Mouse (Mus musculus) stomach, embryonic 15.5 days (tissue): ENCODE measurements around the gene Pax5. TPM values are rescaled to one million over a fixed set of nuclear protein-coding genes. Genes with fewer than 3 reads are reported as not detected.

Experiments
- ATAC-seq: fragments of 200-750 bp; cut with Nextera tagmentation; 2 replicates; pipeline ENCODE4 v1.8.0; 2017; ENCODE audit warnings: low read depth, moderate number of reproducible peaks, moderate TSS enrichment; ENCODE audit not compliant: insufficient read depth, low FRiP score
- H3K27ac ChIP-seq: fragments of 300-500 bp; sonication (generic); 2 replicates; pipeline ENCODE4 v1.5.1; 2015; ENCODE audit warnings: mild to moderate bottlenecking, inconsistent platforms
- H3K27me3 ChIP-seq: fragments of 300-500 bp; sonication (generic); replicated peaks from 2 replicates; pipeline ENCODE4 v1.6.1; 2015; ENCODE audit warnings: inconsistent platforms
- H3K36me3 ChIP-seq: fragments of 300-500 bp; sonication (generic); 2 replicates; pipeline ENCODE4 v1.6.1; 2015; ENCODE audit warnings: inconsistent platforms
- H3K4me1 ChIP-seq: fragments of 300-500 bp; sonication (generic); 2 replicates; pipeline ENCODE4 v1.6.1; 2015; ENCODE audit warnings: inconsistent platforms
- H3K4me2 ChIP-seq: fragments of 300-500 bp; sonication (generic); 2 replicates; pipeline ENCODE4 v1.6.1; 2015; ENCODE audit warnings: mild to moderate bottlenecking, inconsistent platforms
- H3K4me3 ChIP-seq: fragments of 300-500 bp; sonication (generic); replicated peaks from 2 replicates; pipeline ENCODE4 v1.5.1; 2015; ENCODE audit warnings: inconsistent platforms
- H3K9ac ChIP-seq: fragments of 300-500 bp; sonication (generic); 2 replicates; pipeline ENCODE4 v1.6.1; 2015; ENCODE audit warnings: inconsistent platforms
- H3K9me3 ChIP-seq: fragments of 300-500 bp; sonication (generic); 2 replicates; pipeline ENCODE4 v1.6.1; 2016; ENCODE audit warnings: inconsistent platforms
- WGBS: fragments of 180-500 bp; shearing (Covaris S2); methylation state at CpG from one replicate; pipeline ENCODE4 v1.1.7; 2015; 5-methylcytosine and 5-hydroxymethylcytosine counted together
- polyA plus RNA-seq: library from polyadenylated mRNA; unstranded; fragments of >200 nt; fragmentation: Nextera tagmentation; extraction: Ambion mirVana; gene quantifications from 2 replicates; pipeline ENCODE4 v1.2.1, GENCODE M21; 2015

Gene Pax5
- polyA plus RNA-seq, 1 experiment from 2014 or later = 0.05 TPM

DNA sequence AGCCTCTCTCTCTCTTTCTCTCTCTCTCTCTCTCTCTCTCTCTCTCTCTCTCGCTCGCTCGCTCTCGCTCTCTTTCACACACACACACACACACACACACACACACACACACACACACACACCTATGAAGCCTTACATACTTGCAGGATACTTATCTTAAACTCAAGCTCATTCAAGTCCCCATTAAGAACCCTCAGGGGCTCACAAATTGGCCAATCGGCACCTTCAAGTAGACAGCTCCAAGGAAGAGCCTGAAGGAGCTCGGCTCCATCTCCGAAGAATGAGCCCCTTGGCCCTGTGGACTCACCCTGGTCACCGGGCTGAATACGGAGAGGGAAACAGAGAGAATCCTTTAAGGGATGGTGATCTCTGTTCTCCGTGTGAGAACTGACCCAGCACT lies 141.1 kb downstream of the Pax5 start:
- H3K4me2 ChIP-seq = no peak overlapping the region
- H3K9ac ChIP-seq = no peak overlapping the region
- ATAC-seq = no peak
- no peak overlapping the region for H3K4me3 ChIP-seq
- no peak overlapping the region for H3K27ac ChIP-seq
- H3K27me3 ChIP-seq = peaks cover 10% of the 10 kb centered on the region; the same call in 1 of the 2 replicates
- WGBS = 87% methylated on average over 10 of the region's 10 CpGs
- H3K9me3 ChIP-seq = no peaks in the 10 kb centered on the region
- no peaks in the 10 kb centered on the region for H3K36me3 ChIP-seq
- no peaks in the 10 kb centered on the region for H3K4me1 ChIP-seq

- H3K36me3 ChIP-seq = no peaks in the 10 kb centered on the region
- no peaks in the 10 kb centered on the region for H3K9me3 ChIP-seq
- H3K4me2 ChIP-seq = no peak overlapping the region
- H3K4me1 ChIP-seq = no peaks in the 10 kb centered on the region
- H3K4me3 ChIP-seq = no peak overlapping the region
- H3K27me3 ChIP-seq = peaks cover 10% of the 10 kb centered on the region; the same call in 1 of the 2 replicates
- ATAC-seq = no peak
- H3K27ac ChIP-seq = no peak overlapping the region
- H3K9ac ChIP-seq = no peak overlapping the region
- 69% methylated on average over 10 of the region's 10 CpGs for WGBS
Observed at GRCm38 (mm10) chr4:44568666-44569065, 141.6 kb downstream of the Pax5 start.

DNA sequence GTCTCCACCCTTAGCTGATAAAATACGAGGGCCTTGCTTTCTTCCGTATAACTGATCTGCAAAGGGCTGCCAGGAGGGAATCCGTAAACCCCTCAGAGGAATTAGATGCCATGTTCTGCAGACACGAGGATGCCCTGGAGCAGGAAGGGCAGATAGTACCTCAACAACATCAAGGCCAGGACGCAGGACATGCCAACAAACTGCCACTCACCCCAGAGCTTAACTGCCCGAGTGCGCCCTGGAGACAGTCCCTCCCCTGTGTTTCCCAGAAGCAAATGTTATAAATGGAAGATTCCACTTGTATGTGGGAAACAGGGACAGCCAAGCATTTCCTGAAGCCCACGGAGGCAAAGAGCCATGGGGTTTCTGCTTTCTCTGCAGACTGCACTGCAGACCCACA lies 143.9 kb downstream of the Pax5 start:
- no peak overlapping the region for H3K9ac ChIP-seq
- 67% methylated on average over 8 of the region's 8 CpGs for WGBS
- H3K36me3 ChIP-seq = no peaks in the 10 kb centered on the region
- no peaks in the 10 kb centered on the region for H3K9me3 ChIP-seq
- H3K4me1 ChIP-seq = no peaks in the 10 kb centered on the region
- no peak overlapping the region for H3K4me2 ChIP-seq
- H3K27ac ChIP-seq = no peak overlapping the region
- no peak overlapping the region for H3K4me3 ChIP-seq
- peaks cover 10% of the 10 kb centered on the region; the same call in 1 of the 2 replicates for H3K27me3 ChIP-seq
- no peak for ATAC-seq

DNA sequence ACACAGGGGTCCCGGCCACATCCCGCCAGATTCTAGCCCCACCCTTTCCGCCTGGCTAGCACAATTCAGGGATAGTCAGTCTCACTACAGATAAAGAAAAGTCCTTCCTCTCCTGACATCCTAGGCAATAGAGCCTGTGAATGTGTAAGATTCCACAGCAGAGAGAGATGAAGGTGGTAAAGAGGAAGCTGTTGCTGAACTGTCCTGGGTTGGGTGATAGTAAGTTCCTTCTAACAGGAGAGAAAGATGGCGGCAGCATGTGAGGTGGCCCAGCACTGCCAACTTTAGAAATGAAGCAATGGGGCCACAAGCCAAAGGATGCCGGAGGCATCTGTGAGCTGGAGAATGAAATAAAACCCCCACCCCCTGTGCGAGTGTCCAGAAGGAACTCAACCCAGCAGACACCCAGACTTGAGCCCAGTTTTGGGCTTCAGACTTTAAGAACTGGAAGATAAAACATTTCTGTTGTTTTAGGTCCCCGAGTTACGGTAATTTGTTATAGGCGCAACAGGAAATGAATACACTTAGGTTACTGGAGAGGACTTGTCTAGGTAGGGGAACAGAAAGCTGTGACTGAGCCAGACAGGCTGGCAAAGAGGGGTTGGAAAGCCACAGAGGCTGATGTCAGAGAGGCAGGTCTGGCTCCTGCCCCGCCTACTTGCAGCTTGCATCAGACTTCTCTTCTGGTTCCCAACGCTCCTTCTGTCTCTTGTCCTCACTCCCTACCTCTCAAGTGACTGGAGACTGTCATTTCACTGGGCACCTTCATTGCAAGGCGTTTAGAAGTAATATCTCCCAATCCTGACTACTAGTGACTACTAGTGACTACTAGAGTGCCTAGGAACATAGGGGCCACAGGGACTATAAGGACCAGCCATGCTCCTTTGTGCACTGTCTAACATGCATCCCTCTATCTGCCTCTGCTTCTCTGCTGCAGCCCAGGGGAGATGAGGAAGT lies 144.9 kb downstream of the Pax5 start:
- no peak overlapping the region for H3K9ac ChIP-seq
- H3K4me2 ChIP-seq = no peak overlapping the region
- ATAC-seq = no peak
- H3K9me3 ChIP-seq = no peaks in the 10 kb centered on the region
- H3K4me1 ChIP-seq = no peaks in the 10 kb centered on the region
- H3K27me3 ChIP-seq = peaks cover 10% of the 10 kb centered on the region; the same call in 1 of the 2 replicates
- H3K36me3 ChIP-seq = no peaks in the 10 kb centered on the region
- 72% methylated on average over 12 of the region's 12 CpGs for WGBS
- no peak overlapping the region for H3K27ac ChIP-seq
- H3K4me3 ChIP-seq = no peak overlapping the region

- ATAC-seq = no peak
- 6% methylated on average over 10 of the region's 10 CpGs for WGBS
- H3K9me3 ChIP-seq = no peaks in the 10 kb centered on the region
Observed at GRCm38 (mm10) chr4:44564602-44565001, 145.7 kb downstream of the Pax5 start.

DNA sequence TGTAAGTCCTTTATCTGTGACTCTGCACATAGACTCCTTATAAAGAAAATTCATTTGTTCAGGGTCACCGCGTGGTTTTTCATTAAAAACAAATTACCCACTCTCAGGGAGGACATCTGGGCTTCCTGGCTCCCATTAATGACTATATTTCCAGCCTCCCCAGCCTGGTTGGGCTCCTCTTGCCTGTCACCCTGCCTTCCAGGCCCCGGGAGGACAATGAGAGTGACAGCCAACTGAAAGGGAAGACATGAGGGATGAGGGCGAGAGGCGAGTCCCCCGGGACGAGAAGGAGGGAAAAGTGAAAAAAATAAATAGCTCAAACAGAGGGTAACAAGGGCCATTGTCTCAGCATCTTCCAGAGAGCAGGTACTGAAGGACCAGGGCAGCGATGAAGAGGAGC lies 149.3 kb downstream of the Pax5 start:
- ATAC-seq = no peak
- Histone ChIP-seq H3K9me3 (no peaks in the 10 kb centered on the region), H3K9ac (no peak overlapping the region), H3K27me3 (peaks cover 10% of the 10 kb centered on the region), H3K36me3 (no peaks in the 10 kb centered on the region), H3K4me1 (peaks cover 5% of the 10 kb centered on the region; the same call in 1 of the 2 replicates), H3K4me2 (no peak overlapping the region), H3K4me3 (no peak overlapping the region), H3K27ac (no peak overlapping the region)
- WGBS = 68% methylated on average over 8 of the region's 8 CpGs

More at GRCm38 (mm10) chr4:44564602-44565001, 145.7 kb downstream of the Pax5 start:
- Histone ChIP-seq H3K4me1 (no peaks in the 10 kb centered on the region), H3K4me2 (no peak overlapping the region), H3K36me3 (no peaks in the 10 kb centered on the region), H3K27ac (no peak overlapping the region), H3K27me3 (peaks cover 10% of the 10 kb centered on the region; the same call in 1 of the 2 replicates), H3K4me3 (no peak overlapping the region), H3K9ac (no peak overlapping the region)

- Histone ChIP-seq H3K4me1 (peaks cover 5% of the 10 kb centered on the region; the same call in 1 of the 2 replicates), H3K36me3 (no peaks in the 10 kb centered on the region), H3K4me2 (peak overlapping the region; percentile 74; the same call in 1 of the 2 replicates), H3K9me3 (no peaks in the 10 kb centered on the region), H3K4me3 (no peak overlapping the region; the same call in 1 of the 2 replicates), H3K9ac (no peak overlapping the region), H3K27me3 (no peaks in the 10 kb centered on the region; the same call in 1 of the 2 replicates), H3K27ac (no peak overlapping the region)
- ATAC-seq = no peak
- WGBS = 13% methylated on average over 7 of the region's 7 CpGs
Observed at GRCm38 (mm10) chr4:44558564-44558955, 151.7 kb downstream of the Pax5 start.

DNA sequence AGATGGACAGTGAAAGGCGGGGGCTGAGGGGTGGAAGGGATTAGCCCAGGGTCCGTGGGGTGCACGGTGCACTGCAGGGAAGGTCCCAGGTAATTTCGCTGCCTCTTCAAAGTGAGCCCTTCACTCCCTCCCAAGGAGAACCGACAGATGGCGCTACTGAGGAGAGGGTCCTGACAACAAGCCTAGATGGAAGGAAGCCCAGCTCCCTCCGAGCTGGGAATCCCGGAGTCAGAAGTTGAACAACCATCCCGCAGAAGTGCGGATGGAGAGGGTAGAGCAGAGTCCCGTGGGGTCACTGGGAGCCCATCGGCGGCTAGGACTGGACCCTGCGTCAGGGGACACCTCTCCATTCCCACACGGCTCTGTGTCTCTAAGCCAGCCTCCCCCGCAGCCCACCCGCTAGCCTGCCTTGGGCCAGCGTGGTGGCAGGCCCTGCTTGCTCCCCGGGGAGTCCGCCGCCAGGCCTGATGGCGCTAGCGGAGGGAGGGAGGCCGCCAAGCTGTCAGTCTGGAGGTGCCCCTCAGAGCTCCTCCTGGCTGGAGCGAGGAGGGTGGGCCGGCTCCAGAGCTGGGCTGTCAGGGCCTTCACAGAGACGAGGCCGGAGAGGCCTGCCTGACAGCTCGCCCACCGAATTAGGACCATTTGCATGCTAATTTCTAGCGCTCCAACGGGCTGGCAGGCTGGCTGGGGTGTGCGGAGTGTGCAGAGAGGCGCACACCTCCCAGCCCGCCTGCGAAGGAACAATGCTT lies 152.3 kb downstream of the Pax5 start:
- Histone ChIP-seq H3K9ac (no peak overlapping the region; the same call in 1 of the 2 replicates), H3K36me3 (no peaks in the 10 kb centered on the region), H3K27ac (no peak overlapping the region), H3K4me2 (peak overlapping the region; percentile 74), H3K9me3 (no peaks in the 10 kb centered on the region), H3K27me3 (no peaks in the 10 kb centered on the region; the same call in 1 of the 2 replicates), H3K4me1 (peaks cover 5% of the 10 kb centered on the region; the same call in 1 of the 2 replicates), H3K4me3 (peak overlapping the region; percentile 34)
- 3% methylated on average over 36 of the region's 36 CpGs for WGBS
- no peak; the same call in 1 of the 2 replicates for ATAC-seq

DNA sequence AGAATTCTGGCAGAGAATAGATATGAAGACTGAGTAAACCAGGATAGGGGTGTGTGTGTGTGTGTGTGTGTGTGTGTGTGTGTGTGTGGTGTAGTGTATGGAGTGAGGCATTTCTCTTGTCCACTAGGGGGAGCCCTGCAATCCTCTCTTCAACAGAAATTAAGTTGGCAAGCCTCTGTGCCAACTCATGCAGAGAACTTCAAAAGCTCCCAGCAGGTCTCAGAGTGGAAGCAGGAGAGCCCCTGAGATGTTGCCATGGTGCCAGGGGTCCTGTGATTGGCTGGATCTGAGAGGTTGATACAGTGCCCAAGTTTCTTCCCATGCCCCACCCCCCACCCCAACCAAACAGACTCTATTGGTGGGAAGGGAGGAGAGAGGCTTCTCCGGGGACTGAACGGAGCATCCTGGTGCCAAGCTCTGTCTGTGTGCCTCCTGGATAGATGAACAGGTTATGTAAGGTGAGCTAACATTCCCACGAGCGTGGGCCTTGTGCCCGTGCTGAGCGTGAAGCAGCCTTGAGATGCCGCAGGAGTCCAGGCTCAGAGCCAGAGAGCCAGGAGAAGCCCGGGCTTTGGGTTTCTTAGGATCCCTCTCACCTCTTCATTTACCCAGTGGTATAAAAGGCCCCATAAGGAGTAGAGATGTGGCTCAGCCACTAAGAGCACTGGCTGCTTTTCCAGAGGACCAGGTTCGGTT lies 153.6 kb downstream of the Pax5 start:
- H3K4me1 ChIP-seq = peaks cover 5% of the 10 kb centered on the region; the same call in 1 of the 2 replicates

GRCm38 (mm10) chr4:44555576-44555975 lies 154.7 kb downstream of the Pax5 start:
- Histone ChIP-seq H3K9me3 (no peaks in the 10 kb centered on the region), H3K9ac (no peak overlapping the region), H3K27ac (no peak overlapping the region), H3K4me2 (no peak overlapping the region), H3K27me3 (no peaks in the 10 kb centered on the region; the same call in 1 of the 2 replicates), H3K4me3 (no peak overlapping the region), H3K4me1 (peaks cover 5% of the 10 kb centered on the region; the same call in 1 of the 2 replicates), H3K36me3 (no peaks in the 10 kb centered on the region)
- WGBS = 73% methylated on average over 9 of the region's 9 CpGs
- no peak for ATAC-seq

More for the DNA sequence above, 153.6 kb downstream of the Pax5 start:
- no peak overlapping the region for H3K4me2 ChIP-seq
- ATAC-seq = no peak
- H3K9ac ChIP-seq = no peak overlapping the region
- 94% methylated on average over 9 of the region's 9 CpGs for WGBS
- H3K36me3 ChIP-seq = no peaks in the 10 kb centered on the region
- no peaks in the 10 kb centered on the region; the same call in 1 of the 2 replicates for H3K27me3 ChIP-seq
- no peaks in the 10 kb centered on the region for H3K9me3 ChIP-seq
- H3K27ac ChIP-seq = no peak overlapping the region
- no peak overlapping the region for H3K4me3 ChIP-seq

DNA sequence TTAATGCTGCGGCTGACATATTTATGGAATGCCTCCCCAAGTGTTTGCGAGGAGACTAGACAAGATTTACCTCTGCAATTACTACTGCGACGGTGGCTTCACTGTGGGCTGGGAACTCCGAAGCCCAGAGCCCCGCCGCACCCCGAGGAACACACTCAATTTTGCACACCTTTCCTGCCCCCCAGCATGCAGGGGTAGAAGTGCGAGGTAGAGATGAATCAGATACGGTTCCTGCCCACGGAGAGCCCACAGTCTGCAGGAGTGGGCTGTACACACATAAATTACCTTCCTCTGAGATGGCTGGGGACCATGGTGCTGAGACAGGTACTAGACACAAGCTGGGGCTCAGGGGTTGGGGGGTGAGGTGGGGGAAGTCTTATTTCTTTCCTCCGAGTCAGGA lies 158.8 kb downstream of the Pax5 start:
- Histone ChIP-seq H3K9me3 (no peaks in the 10 kb centered on the region), H3K4me3 (no peak overlapping the region), H3K4me1 (no peaks in the 10 kb centered on the region), H3K36me3 (no peaks in the 10 kb centered on the region), H3K27ac (no peak overlapping the region), H3K4me2 (no peak overlapping the region), H3K27me3 (no peaks in the 10 kb centered on the region), H3K9ac (no peak overlapping the region)
- 79% methylated on average over 12 of the region's 12 CpGs for WGBS
- ATAC-seq = no peak
